Mouse (Mus musculus): ENCODE measurements around the gene Rhox12. TPM values are rescaled to one million over a fixed set of nuclear protein-coding genes. Genes with fewer than 3 reads are reported as not detected.

Rhox12 gene
- not detected in 2 replicates for polyA plus RNA-seq (2012; rRNA removed)

DNA sequence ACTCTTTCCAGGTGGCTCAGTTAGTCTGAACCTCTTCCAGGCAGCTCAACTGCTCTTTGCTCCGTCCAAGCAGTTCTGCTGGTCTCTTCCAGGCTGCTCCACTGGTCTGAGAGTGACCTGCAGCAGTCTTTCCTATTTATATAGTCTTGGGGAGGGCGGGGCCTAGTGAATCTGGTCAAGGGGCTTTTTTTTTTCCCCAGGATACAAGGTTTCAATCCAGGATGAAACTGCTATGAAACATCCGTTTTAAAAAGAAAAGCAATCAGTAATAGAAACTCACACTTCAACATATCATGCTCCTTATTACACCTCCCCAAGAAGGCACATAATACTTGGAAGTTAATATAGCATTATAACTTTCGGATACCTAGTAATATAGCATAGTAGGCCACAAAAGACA is at the start of gene Rhox12:
Gene Rhox12, minus strand, starts transcription at position 101 of the 400 bp plus-strand sequence.

DNA sequence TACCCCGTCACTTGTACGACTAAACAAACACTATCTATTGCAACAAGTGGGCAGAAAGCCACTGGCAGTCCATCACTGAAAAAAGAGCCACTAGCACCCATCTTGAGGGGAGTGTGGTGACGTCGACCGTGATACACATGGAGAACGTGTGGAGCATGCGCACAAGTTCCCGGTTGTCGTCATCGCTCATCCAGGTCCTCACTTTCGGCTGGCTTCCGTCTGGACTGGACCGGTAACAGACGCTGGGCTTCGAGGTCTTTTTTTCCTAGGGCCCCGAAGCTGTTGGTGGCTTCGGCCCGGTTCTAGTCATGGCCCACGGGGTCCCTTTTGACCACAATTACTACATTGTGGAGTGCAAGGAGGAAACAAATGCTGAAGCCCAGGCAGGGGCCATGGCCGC is 10.3 kb upstream of the Rhox12 start, which contains the start of gene Rhox13:
Gene Rhox13, plus strand, starts transcription at position 238 of the 400 bp plus-strand sequence.

DNA sequence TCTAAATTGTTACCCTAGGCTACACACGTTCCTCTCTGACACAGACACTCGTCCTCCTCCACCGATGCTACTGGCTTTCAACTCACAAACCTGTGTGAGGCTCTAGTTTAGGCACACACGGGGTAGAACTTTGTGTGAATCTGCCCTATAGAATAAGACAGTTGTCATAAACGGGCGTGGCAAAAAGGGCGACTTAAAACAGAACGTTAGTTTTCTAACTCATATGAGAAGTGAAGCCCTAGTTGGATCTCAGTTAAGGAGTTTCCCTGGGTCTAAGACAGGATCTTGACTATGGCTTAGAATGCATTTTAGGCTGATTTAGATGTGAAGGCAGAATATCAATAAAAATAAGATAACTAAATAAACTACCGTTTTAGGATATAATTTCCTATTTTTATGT is 25.7 kb downstream of the Rhox12 start, which contains the start of gene Rhox11:
Gene Rhox11, minus strand, starts transcription at position 101 of the 400 bp plus-strand sequence.

DNA sequence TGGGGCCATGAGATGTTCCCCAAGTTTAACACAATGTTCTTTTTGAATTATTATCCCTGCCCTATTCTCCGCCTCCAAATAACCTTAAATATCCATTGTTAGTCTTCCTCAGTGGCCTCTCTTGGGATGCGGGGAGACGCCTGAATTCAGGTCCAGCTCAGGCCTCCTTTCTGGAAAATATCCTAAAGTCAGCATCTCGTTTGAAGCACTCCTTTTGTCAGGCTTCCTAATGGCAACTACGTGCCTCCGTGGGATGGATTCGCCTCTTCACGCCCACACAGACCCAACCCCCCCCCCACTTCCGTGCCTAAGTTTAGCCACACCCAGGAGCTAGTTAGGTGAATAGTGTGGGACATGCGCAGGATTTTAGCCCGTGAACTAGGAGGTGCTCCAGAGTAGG is 44.5 kb downstream of the Rhox12 start, which contains the start of gene Rhox10:
Gene Rhox10, plus strand, starts transcription at position 301 of the 400 bp plus-strand sequence.

Other genes with a start within 250 kb of the Rhox12 start
- gene Rhox8, start 232.0 kb downstream of the Rhox12 start, polyA plus RNA-seq (2012; rRNA removed): not detected in 2 replicates
- gene Rhox7b, start 213.7 kb downstream of the Rhox12 start, polyA plus RNA-seq (2012; rRNA removed): not detected in 2 replicates
- not detected in 2 replicates for gene Rhox9, start 209.1 kb downstream of the Rhox12 start, polyA plus RNA-seq (2012; rRNA removed)
- not detected in 2 replicates for gene Btg1-ps1, start 92.1 kb downstream of the Rhox12 start, polyA plus RNA-seq (2012; rRNA removed)
- not detected in 2 replicates for gene Btg1-ps2, start 67.8 kb downstream of the Rhox12 start, polyA plus RNA-seq (2012; rRNA removed)
- not detected in 2 replicates for gene Rhox10, start 44.4 kb downstream of the Rhox12 start, polyA plus RNA-seq (2012; rRNA removed)
- not detected in 2 replicates for gene Rhox11, start 25.8 kb downstream of the Rhox12 start, polyA plus RNA-seq (2012; rRNA removed)
- gene Rhox13, start 10.3 kb upstream of the Rhox12 start, polyA plus RNA-seq (2012; rRNA removed): not detected in 2 replicates
- gene Zbtb33, start 78.9 kb upstream of the Rhox12 start, polyA plus RNA-seq (2012; rRNA removed): 1.5 and 2.0 TPM in 2 replicates
- 0.27 and 0.30 TPM in 2 replicates for gene Tmem255a, start 141.5 kb upstream of the Rhox12 start, polyA plus RNA-seq (2012; rRNA removed)
- not detected in 2 replicates for gene Atp1b4, start 205.3 kb upstream of the Rhox12 start, polyA plus RNA-seq (2012; rRNA removed)

Measured in colon, adult 2 months (tissue).